Mouse (Mus musculus) heart, postnatal 0 days (tissue): ENCODE data around the gene Zfp131. TPM values are rescaled to one million over a fixed set of nuclear protein-coding genes. Genes with fewer than 3 reads are reported as not detected.

Source experiments
- ATAC-seq: fragments of 200-750 bp; cut with Nextera tagmentation; 2 replicates; pipeline ENCODE4 v1.8.0; 2017; ENCODE audit warnings: low read depth, moderate number of reproducible peaks, moderate library complexity; ENCODE audit not compliant: insufficient read depth
- DNase-seq: peaks from one replicate; pipeline ENCODE4 v3.0.0-alpha.2; 2016; ENCODE audit warnings: low spot score
- H3K27ac ChIP-seq: fragments of 300-500 bp; sonication (generic); 2 replicates; pipeline ENCODE4 v1.5.1; 2014; ENCODE audit warnings: low read depth, mild to moderate bottlenecking
- H3K27me3 ChIP-seq: fragments of 300-500 bp; sonication (generic); 2 replicates; pipeline ENCODE4 v1.6.1; 2014; ENCODE audit warnings: low read length, mixed read lengths; ENCODE audit not compliant: control insufficient read depth, insufficient read depth
- H3K36me3 ChIP-seq: fragments of 300-500 bp; sonication (generic); replicated peaks from 2 replicates; pipeline ENCODE4 v1.6.1; 2014; ENCODE audit warnings: low read length, mixed read lengths; ENCODE audit not compliant: control insufficient read depth, insufficient read depth
- H3K4me1 ChIP-seq: fragments of 300-500 bp; sonication (generic); 2 replicates; pipeline ENCODE4 v1.6.1; 2014; ENCODE audit warnings: antibody characterized with exemption; ENCODE audit not compliant: control insufficient read depth, insufficient read depth
- H3K4me2 ChIP-seq: fragments of 300-500 bp; sonication (generic); 2 replicates; pipeline ENCODE4 v1.6.1; 2014; ENCODE audit warnings: low read depth, mild to moderate bottlenecking, low read length, moderate library complexity
- H3K4me3 ChIP-seq: fragments of 300-500 bp; sonication (generic); 2 replicates; pipeline ENCODE4 v1.5.1; 2014; ENCODE audit warnings: low read depth, low read length
- H3K9ac ChIP-seq: fragments of 300-500 bp; sonication (generic); replicated peaks from 2 replicates; pipeline ENCODE4 v1.6.1; 2014; ENCODE audit warnings: low read depth, low read length, mixed read lengths
- H3K9me3 ChIP-seq: fragments of 300-500 bp; sonication (generic); replicated peaks from 2 replicates; pipeline ENCODE4 v1.6.1; 2016; ENCODE audit warnings: low read length; ENCODE audit not compliant: control insufficient read depth
- CTCF ChIP-seq: IDR thresholded peaks from 2 replicates; pipeline ENCODE4 v1.5.1; 2016; ENCODE audit warnings: antibody characterized with exemption, control low read depth, low read depth
- EP300 ChIP-seq: IDR thresholded peaks from 2 replicates; pipeline ENCODE4 v1.6.1; 2016; ENCODE audit warnings: antibody characterized with exemption, low read depth
- WGBS: fragments of 180-500 bp; shearing (Covaris S2); extraction: QIAGEN DNeasy Blood & Tissue Kit; methylation state at CpG from one replicate; pipeline ENCODE4 v1.1.7; 2014; 5-methylcytosine and 5-hydroxymethylcytosine counted together
- polyA plus RNA-seq: library from polyadenylated mRNA; unstranded; fragments of >200 nt; fragmentation: Nextera tagmentation; extraction: Ambion mirVana; gene quantifications from 2 replicates; pipeline ENCODE4 v1.2.1, GENCODE M21; 2015
- total RNA-seq: library from RNA; depleted of rRNA; stranded (reverse); fragments of >200 nt; gene quantifications from 2 replicates; pipeline ENCODE4 v1.2.3, GENCODE M21; 2014; ENCODE audit warnings: low replicate concordance

Zfp131 gene
- total and polyA plus RNA-seq, 2 experiments from 2014 or later: 15.5 to 24.2 TPM

- Histone ChIP-seq H3K4me1 (0 out of 2 replicates have a peak, but pooled peaks cover 5% of the 10 kb centered on the region), H3K4me2 (no peak overlapping the region), H3K9me3 (no peaks in the 10 kb centered on the region), H3K27ac (no peak overlapping the region), H3K9ac (no peak overlapping the region), H3K4me3 (no peak overlapping the region), H3K27me3 (no peaks in the 10 kb centered on the region), H3K36me3 (no peaks in the 10 kb centered on the region)
- 74% methylated on average over 9 of the region's 9 CpGs for WGBS
- no peak for ATAC-seq
- TF ChIP-seq CTCF (no peak), EP300 (no peak)
- DNase-seq: no peak
Observed at GRCm38 (mm10) chr13:119753859-119754634, 36.6 kb downstream of the Zfp131 start.

- ATAC-seq: no peak
- 69% methylated on average over 4 of the region's 4 CpGs for WGBS
- Histone ChIP-seq H3K9ac (no peak overlapping the region), H3K4me1 (no peaks in the 10 kb centered on the region), H3K27ac (no peak overlapping the region), H3K27me3 (no peaks in the 10 kb centered on the region), H3K9me3 (no peaks in the 10 kb centered on the region), H3K36me3 (no peaks in the 10 kb centered on the region), H3K4me2 (no peak overlapping the region), H3K4me3 (no peak overlapping the region)
- TF ChIP-seq CTCF: no peak
- TF ChIP-seq EP300: no peak
- no peak for DNase-seq
Observed at GRCm38 (mm10) chr13:119746930-119747329, 43.8 kb downstream of the Zfp131 start.

DNA sequence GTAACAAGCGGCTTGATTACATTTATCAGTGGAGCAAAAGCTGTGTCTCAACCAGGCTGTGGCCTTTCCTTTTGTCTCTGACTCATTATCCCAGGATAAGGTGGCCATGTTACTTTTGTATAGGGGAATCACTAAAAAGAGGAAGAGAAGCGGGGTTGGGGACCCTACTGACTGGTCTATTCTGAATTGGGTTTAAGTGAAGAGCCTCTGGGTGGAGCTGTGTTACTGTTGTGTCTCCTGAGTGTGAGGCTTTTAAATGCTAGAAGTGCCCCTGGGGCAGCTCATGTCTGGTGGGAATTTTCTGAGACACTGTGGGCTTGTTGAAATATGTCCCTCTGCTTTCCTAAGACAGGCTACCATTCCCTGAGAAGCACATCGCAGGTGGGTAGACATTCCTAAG, 47.2 kb downstream of the Zfp131 start:
- TF ChIP-seq CTCF: no peak
- no peak for TF ChIP-seq EP300

DNA sequence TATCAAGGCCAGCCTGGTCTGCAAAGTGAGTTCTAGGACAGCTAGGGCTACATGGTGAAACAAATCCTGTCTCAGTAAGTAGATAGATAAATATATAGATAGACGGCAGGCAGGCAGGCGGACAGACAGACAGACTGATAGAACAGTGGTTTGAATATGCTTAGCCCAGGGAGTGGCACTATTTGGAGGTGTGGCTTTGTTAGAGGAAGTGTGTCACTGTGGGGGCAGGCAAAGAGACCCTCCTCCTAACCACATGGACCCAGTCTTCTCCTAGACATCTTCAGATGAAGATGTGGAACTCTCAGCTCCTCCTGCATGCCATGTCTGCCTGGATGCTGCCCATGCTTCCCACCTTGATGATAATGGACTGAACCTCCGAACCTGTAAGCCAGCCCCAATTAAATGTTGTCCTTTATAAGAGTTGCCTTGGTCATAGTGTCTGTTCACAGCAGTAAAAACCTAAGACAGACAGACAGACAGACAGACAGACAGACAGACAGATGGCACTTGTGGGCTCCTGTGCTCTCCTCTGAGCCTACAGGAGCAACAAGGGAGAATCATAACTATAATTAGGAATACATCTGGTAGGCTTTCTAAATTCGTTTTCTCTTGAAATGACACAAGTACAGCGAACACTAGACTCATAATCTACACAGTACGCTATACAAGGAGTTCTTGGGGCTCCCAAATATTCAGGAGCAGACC, 47.8 kb downstream of the Zfp131 start:
- ATAC-seq (no peak), DNase-seq (no peak)
- no peak overlapping the region for H3K4me3 ChIP-seq
- H3K9ac ChIP-seq: no peak overlapping the region
- no peak overlapping the region for H3K4me2 ChIP-seq
- H3K27ac ChIP-seq: no peak overlapping the region
- TF ChIP-seq EP300 (no peak), CTCF (no peak)
- no peaks in the 10 kb centered on the region for H3K9me3 ChIP-seq
- no peaks in the 10 kb centered on the region for H3K36me3 ChIP-seq
- no peaks in the 10 kb centered on the region for H3K4me1 ChIP-seq
- WGBS: 71% methylated on average over 6 of the region's 6 CpGs
- H3K27me3 ChIP-seq: no peaks in the 10 kb centered on the region

More for the DNA sequence above, 47.2 kb downstream of the Zfp131 start:
- Histone ChIP-seq H3K27ac (no peak overlapping the region), H3K36me3 (no peaks in the 10 kb centered on the region), H3K4me2 (no peak overlapping the region), H3K9ac (no peak overlapping the region), H3K9me3 (no peaks in the 10 kb centered on the region), H3K4me3 (no peak overlapping the region), H3K4me1 (no peaks in the 10 kb centered on the region), H3K27me3 (no peaks in the 10 kb centered on the region)
- DNase-seq: no peak
- 73% methylated on average over 3 of the region's 3 CpGs for WGBS
- no peak for ATAC-seq

DNA sequence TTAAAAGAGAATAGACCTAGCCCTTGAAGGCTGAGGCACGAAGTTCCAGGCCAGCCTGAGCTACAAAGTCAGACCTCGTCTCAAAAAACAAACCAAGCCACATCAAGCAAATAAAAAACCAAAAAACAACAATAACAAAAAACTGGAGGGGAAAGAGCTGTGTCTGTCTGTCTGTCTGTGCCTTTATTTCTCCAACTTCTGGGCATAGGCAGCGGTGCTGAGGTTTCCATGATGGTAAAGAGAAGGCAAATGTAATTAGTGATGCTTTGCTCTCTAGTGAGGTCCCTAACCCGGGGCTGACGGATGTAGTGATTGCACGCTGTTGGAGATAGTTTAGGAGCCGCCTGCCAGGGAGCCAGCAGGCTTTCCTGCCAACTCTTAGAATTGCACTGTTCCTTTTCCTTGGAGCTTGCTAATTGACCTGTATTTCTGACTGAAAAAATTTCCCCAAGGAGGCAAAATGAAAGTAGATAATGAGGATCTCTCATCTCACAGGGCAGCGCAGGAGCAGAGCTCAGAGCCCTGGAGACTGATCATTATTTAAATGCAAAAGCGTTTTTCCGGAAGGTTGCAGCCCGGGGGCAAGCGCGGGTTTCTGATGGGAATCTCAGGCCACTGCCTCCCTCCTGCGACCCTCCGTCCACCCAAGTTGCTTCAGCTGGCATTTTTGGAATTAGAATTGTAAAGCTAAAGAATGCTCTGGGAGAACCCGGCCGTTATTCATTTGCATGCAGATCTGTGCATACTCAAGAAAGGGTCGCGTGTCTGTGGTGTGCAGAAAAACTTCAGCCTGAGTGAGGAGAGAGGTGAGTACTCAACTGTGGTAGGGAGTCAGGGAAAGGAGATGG, 49.1 kb downstream of the Zfp131 start:
- DNase-seq (no peak), ATAC-seq (no peak)
- Histone ChIP-seq H3K4me2 (peak overlapping the region; percentile 66), H3K9me3 (no peaks in the 10 kb centered on the region), H3K9ac (peak overlapping the region; percentile 31), H3K27me3 (no peaks in the 10 kb centered on the region), H3K4me3 (peak overlapping the region; percentile 41), H3K36me3 (no peaks in the 10 kb centered on the region), H3K4me1 (no peaks in the 10 kb centered on the region), H3K27ac (no peak overlapping the region)
- WGBS: 8% methylated on average over 19 of the region's 19 CpGs
- no peak for TF ChIP-seq CTCF
- TF ChIP-seq EP300: no peak
